In the genomic region with DNA sequence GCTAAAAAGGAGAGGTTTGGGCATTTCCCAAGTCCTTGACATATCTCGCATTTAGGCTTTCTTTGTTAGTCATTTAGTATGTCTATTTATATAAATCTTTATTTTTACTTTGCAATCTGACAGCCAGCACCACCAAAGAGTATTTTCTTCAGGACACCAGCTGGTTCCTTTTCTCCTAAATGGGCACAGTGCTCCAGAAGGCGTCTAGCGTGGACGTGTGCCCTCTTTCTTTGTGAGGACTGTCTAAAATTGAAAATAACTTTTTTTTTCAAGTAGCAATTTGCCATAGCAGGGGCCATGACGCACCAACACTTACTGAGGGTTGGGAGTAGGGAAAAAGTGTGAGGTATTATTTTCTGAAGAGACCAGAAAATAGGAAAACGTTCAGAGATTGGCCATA, we compare ENCODE assay signal across 12 mouse cellular contexts.
"Had no signal": no experiment of that assay in that cellular context is flagged by ENCODE, and none has a peak within 500 bp of the region (broad histone marks: within the 10 kb centered on the region; RNA-seq: fewer than 3 reads in every experiment).

No protein-coding gene starts in this region.

- DNase-seq: kidney, adult 11 months; kidney, adult 8-10 months; kidney, postnatal 10 days; kidney, postnatal 36 days; layer of hippocampus, postnatal 36 days; liver, embryonic 13.5 days; lung, adult 2 months; lung, postnatal 14 days; lung, postnatal 4 days; thymus, adult 2 months; thymus, postnatal 25 days had no signal

- ATAC-seq: midbrain, embryonic 15.5 days had no signal
